Mouse (Mus musculus) forebrain, embryonic 11.5 days (tissue): ENCODE measurements around the gene 1700069L16Rik. TPM values are rescaled to one million over a fixed set of nuclear protein-coding genes. Genes with fewer than 3 reads are reported as not detected.

Experiments used
- ATAC-seq: fragments of 200-750 bp; cut with Nextera tagmentation; replicated peaks from 2 replicates; pipeline ENCODE4 v1.8.0; 2017; ENCODE audit warnings: moderate TSS enrichment; ENCODE audit not compliant: low FRiP score
- DNase-seq: peaks from one replicate; pipeline ENCODE4 v3.0.0-alpha.2; 2017; ENCODE audit warnings: low spot score
- H3K27ac ChIP-seq: fragments of 300-500 bp; sonication (generic); 2 replicates; pipeline ENCODE4 v1.5.1; 2014; ENCODE audit warnings: low read depth, low read length
- H3K27me3 ChIP-seq: fragments of 300-500 bp; sonication (generic); 2 replicates; pipeline ENCODE4 v1.6.1; 2014; ENCODE audit warnings: mild to moderate bottlenecking, low read length, mixed read lengths; ENCODE audit not compliant: control insufficient read depth, insufficient read depth
- H3K36me3 ChIP-seq: fragments of 300-500 bp; sonication (generic); 2 replicates; pipeline ENCODE4 v1.6.1; 2014; ENCODE audit warnings: mild to moderate bottlenecking, low read length, moderate library complexity, mixed read lengths; ENCODE audit not compliant: control insufficient read depth, insufficient read depth
- H3K4me1 ChIP-seq: fragments of 300-500 bp; sonication (generic); replicated peaks from 2 replicates; pipeline ENCODE4 v1.6.1; 2014; ENCODE audit warnings: low read length, mixed read lengths; ENCODE audit not compliant: control insufficient read depth, insufficient read depth
- H3K4me2 ChIP-seq: fragments of 300-500 bp; sonication (generic); 2 replicates; pipeline ENCODE4 v1.6.1; 2014; ENCODE audit warnings: low read depth, mild to moderate bottlenecking, low read length, moderate library complexity, mixed read lengths; ENCODE audit not compliant: severe bottlenecking
- H3K4me3 ChIP-seq: fragments of 300-500 bp; sonication (generic); 2 replicates; pipeline ENCODE4 v1.5.1; 2014; ENCODE audit warnings: low read depth, low read length
- H3K9ac ChIP-seq: fragments of 300-500 bp; sonication (generic); 2 replicates; pipeline ENCODE4 v1.6.1; 2014; ENCODE audit warnings: low read length
- H3K9me3 ChIP-seq: fragments of 300-500 bp; sonication (generic); 2 replicates; pipeline ENCODE4 v1.6.1; 2016; ENCODE audit warnings: low read length, mixed read lengths; ENCODE audit not compliant: control insufficient read depth
- WGBS: fragments of 180-500 bp; shearing (Covaris S2); extraction: QIAGEN DNeasy Blood & Tissue Kit; methylation state at CpG from one replicate; pipeline ENCODE4 v1.1.7; 2014; 5-methylcytosine and 5-hydroxymethylcytosine counted together
- polyA plus RNA-seq: library from polyadenylated mRNA; unstranded; fragments of >200 nt; fragmentation: Nextera tagmentation; extraction: Ambion mirVana; gene quantifications from 2 replicates; pipeline ENCODE4 v1.2.1, GENCODE M21; 2014

Gene 1700069L16Rik
- polyA plus RNA-seq, result not detected in 2 replicates

DNA sequence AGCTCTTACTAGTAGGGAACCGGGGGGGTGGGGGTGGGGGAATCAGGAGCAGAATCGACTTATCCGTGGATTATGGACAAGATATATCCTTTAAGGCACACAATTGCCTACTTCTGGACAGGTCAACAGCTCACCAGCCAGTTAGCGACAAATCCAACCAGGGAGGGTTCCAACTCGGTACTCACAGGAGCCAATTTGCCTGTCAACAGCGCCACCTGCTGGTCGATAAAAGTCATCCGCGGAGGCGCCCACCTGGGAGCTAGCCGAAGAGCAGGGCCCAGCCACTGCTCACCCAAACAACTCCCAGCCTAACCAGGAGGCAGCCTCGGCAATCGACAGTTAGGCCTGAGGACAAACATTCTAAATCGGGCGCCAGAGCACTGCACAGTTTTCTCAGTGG lies at the start of gene 1700069L16Rik:
1700069L16Rik (minus strand) TSS at position 327 of the 400 bp plus-strand sequence.
- no peaks in the 10 kb centered on the region for H3K27me3 ChIP-seq
- DNase-seq, result peak; percentile 92
- H3K4me1 ChIP-seq, result no peaks in the 10 kb centered on the region
- no peaks in the 10 kb centered on the region for H3K9me3 ChIP-seq
- no peak; the same call in 1 of the 2 replicates for ATAC-seq
- no peak within 1 kb of the TSS for H3K27ac ChIP-seq
- WGBS, result 4% methylated on average over 15 of the region's 15 CpGs
- H3K9ac ChIP-seq, result no peak within 1 kb of the TSS
- no peak within 1 kb of the TSS for H3K4me2 ChIP-seq
- H3K36me3 ChIP-seq, result no peaks in the 10 kb centered on the region
- H3K4me3 ChIP-seq, result no peak within 1 kb of the TSS

DNA sequence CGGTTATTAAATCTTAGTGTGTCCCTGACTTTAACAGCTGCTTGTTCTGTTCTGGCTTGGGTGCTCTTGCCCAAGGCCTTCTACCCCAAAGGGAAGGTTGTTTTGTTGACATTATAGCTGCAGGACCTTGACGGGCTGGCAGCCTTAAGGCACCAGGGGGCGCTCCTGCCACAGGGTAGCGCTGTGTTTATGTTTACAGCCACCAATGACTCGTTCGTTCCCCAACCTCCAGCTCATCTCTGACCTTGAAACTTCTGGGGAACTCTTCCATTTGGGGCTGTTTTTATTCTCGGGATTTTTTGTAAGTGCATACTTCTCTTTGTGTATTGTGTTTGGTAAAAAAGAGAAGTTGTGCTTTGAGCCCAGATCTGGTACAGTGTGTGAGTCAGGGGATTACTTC lies 49.1 kb upstream of the 1700069L16Rik start:
- Histone ChIP-seq H3K27ac (no peak overlapping the region), H3K4me3 (peak overlapping the region; percentile 100), H3K9ac (no peak overlapping the region), H3K27me3 (no peaks in the 10 kb centered on the region), H3K4me2 (peak overlapping the region; percentile 70), H3K4me1 (0 out of 2 replicates have a peak, but pooled peaks cover 8% of the 10 kb centered on the region), H3K9me3 (no peaks in the 10 kb centered on the region), H3K36me3 (peaks cover 7% of the 10 kb centered on the region; the same call in 1 of the 2 replicates)
- DNase-seq (peak; percentile 92), ATAC-seq (no peak)
- WGBS, result 2% methylated on average over 7 of the region's 7 CpGs

DNA sequence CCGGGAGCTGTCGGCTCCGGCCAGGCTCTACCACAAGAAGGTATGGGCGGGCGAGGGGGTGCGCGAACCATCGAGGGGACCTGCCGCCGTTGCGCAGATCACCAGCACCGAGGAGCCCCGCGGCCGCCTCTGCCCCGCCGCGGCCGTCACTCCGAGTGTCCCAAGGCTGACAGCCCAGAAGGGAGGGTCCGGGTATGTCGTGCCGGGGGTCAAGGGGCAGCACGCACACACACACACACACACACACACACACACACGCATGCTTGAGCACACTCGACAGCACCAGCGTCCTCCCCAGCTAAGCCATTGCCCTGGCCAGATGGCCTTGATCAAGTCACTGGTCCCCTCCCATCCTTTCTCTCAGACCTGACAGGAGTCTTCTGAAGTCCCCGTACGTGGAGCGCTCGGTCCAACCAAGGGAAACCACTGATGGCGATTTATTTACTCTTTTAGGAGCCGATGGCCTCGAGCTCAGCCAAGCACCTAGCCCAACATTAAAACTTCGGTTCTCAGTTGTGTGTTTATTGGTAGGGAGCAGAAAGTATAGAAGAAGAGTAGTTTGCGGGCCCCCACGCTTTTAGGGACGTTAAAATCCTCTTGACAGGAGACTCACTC lies 48.4 kb upstream of the 1700069L16Rik start:
- Histone ChIP-seq H3K27me3 (no peaks in the 10 kb centered on the region), H3K4me1 (0 out of 2 replicates have a peak, but pooled peaks cover 8% of the 10 kb centered on the region), H3K9ac (peak overlapping the region; percentile 53), H3K4me2 (peak overlapping the region; percentile 70), H3K9me3 (no peaks in the 10 kb centered on the region), H3K36me3 (peaks cover 12% of the 10 kb centered on the region; the same call in 1 of the 2 replicates), H3K4me3 (peak overlapping the region; percentile 100), H3K27ac (no peak overlapping the region)
- 1% methylated on average over 37 of the region's 38 CpGs for WGBS
- DNase-seq, result no peak
- peak; percentile 54 for ATAC-seq

- Histone ChIP-seq H3K27ac (peak within 1 kb of the TSS; percentile 98), H3K36me3 (peaks cover 14% of the 10 kb centered on the region; the same call in 1 of the 2 replicates), H3K4me1 (0 out of 2 replicates have a peak, but pooled peaks cover 8% of the 10 kb centered on the region), H3K4me3 (peak within 1 kb of the TSS; percentile 100), H3K4me2 (peak within 1 kb of the TSS; percentile 70), H3K27me3 (no peaks in the 10 kb centered on the region), H3K9me3 (no peaks in the 10 kb centered on the region), H3K9ac (peak within 1 kb of the TSS; percentile 98)
- ATAC-seq (peak; percentile 87), DNase-seq (peak; percentile 97)
- WGBS, result under 1% methylated on average over 49 of the region's 49 CpGs
These were observed 47.9 kb upstream of the 1700069L16Rik start, which contains the start of the genes Sart3 and Iscu for GRCm38 (mm10) chr5:113772450-113772895. Sart3 (minus strand) TSS chr5:113772510. Iscu (plus strand) TSS chr5:113772748.

DNA sequence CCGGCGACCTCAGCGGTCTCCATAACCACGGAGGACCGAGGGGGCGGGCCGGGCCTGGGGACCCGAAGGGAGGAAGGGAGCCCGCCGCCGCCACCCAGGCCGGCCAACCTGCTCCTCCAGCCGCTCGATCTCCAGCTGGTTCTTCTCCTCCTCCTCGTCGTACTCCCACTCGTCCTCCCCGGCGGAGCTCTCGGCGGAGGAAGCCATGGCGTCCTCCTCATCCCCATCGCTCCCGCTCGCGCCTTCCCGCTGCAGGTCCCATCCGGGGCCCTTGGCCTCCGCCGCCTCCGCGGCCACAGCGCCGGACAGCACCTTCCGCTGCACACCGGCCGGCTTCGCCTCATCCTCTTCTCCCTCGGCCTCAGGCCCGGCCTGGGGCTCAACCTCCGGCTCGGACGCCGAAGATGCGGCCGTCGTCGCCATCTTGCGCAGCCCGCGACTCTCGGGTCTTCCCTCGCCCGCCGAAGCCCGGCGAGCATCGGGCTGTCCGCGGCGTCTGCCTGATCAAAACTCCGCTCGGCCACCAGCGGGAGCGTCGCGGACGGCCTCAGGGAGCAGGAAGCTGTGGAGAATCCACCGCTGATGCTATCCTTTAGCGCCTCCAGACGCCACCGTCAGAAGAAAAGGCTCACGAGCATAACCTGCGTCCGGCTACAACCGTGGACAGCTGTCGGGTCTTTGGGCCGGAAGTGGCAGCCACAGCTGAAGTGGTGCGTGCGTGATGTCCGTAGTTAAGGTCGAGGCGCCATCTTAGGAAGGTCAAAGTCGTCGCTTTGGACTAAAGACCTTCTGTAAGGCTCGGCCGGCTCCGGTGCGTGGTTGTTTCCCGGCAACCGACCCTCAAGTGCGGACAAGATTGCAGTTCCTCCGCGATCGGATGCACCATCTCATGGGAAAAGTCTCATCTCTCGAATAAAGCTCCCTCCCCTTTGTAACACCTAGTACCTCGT lies 46.9 kb upstream of the 1700069L16Rik start:
- ATAC-seq (peak; percentile 80), DNase-seq (peak; percentile 90)
- H3K4me3 ChIP-seq, result peak overlapping the region; percentile 100
- H3K4me1 ChIP-seq, result 0 out of 2 replicates have a peak, but pooled peaks cover 8% of the 10 kb centered on the region
- peak overlapping the region; percentile 70 for H3K4me2 ChIP-seq
- peak overlapping the region; percentile 98 for H3K9ac ChIP-seq
- H3K27ac ChIP-seq, result peak overlapping the region; percentile 98
- peaks cover 9% of the 10 kb centered on the region; the same call in 1 of the 2 replicates for H3K36me3 ChIP-seq
- no peaks in the 10 kb centered on the region for H3K27me3 ChIP-seq
- under 1% methylated on average over 94 of the region's 97 CpGs for WGBS
- no peaks in the 10 kb centered on the region for H3K9me3 ChIP-seq

DNA sequence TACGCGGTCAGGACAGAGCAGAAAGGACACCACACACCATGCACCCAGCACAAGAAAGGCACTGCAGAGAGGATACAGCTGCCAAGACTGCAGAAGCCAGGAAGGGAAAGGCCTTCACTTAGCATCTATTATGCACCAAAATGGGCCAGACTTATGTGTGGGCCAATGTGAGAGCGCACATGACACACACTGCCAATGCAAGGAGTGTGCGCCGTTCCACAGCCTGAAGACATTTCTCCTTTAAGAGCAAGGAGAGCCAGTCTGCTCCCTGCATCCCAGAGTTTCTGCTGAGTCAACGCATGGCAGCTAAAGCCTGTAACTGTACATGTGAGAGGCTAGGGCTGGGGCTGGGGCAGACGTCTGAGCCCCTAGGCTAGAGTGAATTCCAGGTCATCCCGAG lies 44.2 kb upstream of the 1700069L16Rik start:
- H3K9me3 ChIP-seq, result no peaks in the 10 kb centered on the region
- H3K36me3 ChIP-seq, result peaks cover 9% of the 10 kb centered on the region
- DNase-seq (no peak), ATAC-seq (no peak)
- H3K27ac ChIP-seq, result no peak overlapping the region
- WGBS, result 92% methylated on average over 8 of the region's 8 CpGs
- no peak overlapping the region for H3K4me2 ChIP-seq
- no peaks in the 10 kb centered on the region for H3K27me3 ChIP-seq
- no peak overlapping the region for H3K9ac ChIP-seq
- peaks cover 8% of the 10 kb centered on the region; the same call in 1 of the 2 replicates for H3K4me1 ChIP-seq
- H3K4me3 ChIP-seq, result no peak overlapping the region

DNA sequence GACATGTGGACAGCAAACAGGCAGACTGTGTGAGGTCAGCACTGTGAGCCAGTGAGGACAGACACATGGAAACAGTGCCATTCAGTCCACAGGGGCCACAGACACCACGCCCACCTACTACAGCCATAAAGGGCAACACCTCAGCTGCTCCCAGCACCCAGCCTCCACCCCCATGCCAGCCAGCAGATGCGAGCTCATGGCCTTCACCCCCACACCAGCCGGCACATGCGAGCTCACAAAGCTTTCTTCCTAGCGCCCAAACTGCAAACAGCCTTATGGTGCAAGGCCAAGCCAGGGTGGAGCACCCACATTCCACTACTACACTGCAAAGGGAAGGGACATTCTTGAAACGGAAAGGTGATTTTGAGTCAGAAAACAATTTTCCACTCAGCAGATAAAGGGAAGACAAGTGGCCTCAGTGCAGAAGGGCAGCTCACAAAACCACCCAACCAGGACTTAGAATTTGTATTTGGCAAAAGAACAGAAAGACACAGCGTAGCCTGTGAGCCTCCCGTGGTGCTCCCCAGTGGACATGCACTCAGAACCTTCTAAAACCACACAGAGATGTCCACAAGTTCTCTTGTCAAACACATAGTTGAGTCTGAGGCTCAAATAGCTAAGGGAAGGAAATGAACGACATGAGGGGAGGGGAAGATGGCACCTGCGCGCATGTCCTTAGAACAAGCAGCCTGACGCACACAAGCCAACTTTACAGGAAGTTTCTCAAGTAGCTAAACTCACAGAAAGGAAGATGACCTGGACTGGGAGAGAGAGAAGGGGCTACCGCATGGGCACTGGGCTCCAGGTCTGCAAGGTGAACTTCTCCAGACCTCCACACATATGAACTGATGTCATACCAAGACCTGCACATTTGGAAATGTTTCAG lies 41.3 kb upstream of the 1700069L16Rik start:
- peaks cover 8% of the 10 kb centered on the region; the same call in 1 of the 2 replicates for H3K4me1 ChIP-seq
- H3K36me3 ChIP-seq, result peaks cover 15% of the 10 kb centered on the region
- no peak overlapping the region for H3K4me2 ChIP-seq
- no peak overlapping the region for H3K4me3 ChIP-seq
- H3K9ac ChIP-seq, result no peak overlapping the region
- 92% methylated on average over 13 of the region's 13 CpGs for WGBS
- ATAC-seq, result no peak
- no peaks in the 10 kb centered on the region for H3K9me3 ChIP-seq
- H3K27me3 ChIP-seq, result no peaks in the 10 kb centered on the region
- H3K27ac ChIP-seq, result no peak overlapping the region
- no peak for DNase-seq
